Mouse (Mus musculus) layer of hippocampus, adult 9-11 months (tissue): ENCODE data around the gene Prcp.
"Not testable (repeated sequence)": the region's sequence is repeated elsewhere in the genome, so short reads cannot be mapped to it uniquely, and the experiment has no call there.

Source experiments
- DNase-seq: peaks from one replicate; pipeline ENCODE4 v3.0.0; 2022

Prcp gene

DNA sequence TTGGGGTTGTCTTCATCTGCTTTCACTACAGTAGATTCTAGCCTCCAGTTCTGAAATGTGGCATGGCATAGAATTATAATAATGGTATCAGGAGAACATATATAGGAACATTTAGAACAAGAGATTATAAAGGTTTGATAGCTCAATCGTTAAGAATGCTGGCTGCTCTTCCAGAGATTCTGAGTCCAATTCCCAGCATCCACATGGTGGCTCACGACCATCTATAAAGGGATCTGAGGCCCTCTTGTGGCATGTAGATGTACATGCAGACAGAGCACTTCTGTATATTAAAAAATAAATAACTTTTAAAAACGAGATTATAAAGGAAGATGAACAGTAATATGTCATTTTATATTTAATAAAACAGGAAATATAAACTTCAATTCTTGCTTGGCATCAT is 19.2 kb downstream of the Prcp start:
- DNase-seq: no peak

- DNase-seq: no peak
Measured at GRCm38 (mm10) chr7:92896036-92896435, 21.8 kb downstream of the Prcp start.

DNA sequence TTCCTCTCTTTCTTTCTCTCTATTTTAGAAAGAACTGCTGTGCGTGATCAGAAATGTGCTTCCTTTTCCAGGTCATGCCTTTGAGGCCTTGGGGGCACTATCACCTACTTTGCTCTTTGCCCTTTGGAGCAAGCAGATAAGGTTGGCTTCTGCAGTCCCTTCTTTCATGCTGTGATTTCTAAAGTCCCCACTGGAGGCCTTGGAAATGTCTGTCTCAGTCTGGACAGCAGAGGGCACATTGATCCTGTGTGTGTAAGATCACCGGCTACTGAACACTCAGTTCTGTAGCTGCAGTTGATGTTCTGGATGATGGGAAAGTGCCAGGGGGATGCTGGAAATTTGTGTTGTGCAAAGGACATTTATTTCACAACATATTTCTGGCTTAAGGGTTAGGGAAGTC is 22.8 kb downstream of the Prcp start:
- no peak for DNase-seq

- peak; percentile 69 for DNase-seq
Measured at GRCm38 (mm10) chr7:92903360-92904038, 29.2 kb downstream of the Prcp start.

GRCm38 (mm10) chr7:92904285-92904684 is 30.0 kb downstream of the Prcp start:
- DNase-seq: not testable (repeated sequence)

- DNase-seq: no peak
Measured at GRCm38 (mm10) chr7:92920172-92920856, 46.0 kb downstream of the Prcp start.

GRCm38 (mm10) chr7:92920857-92921172 is 46.5 kb downstream of the Prcp start:
- DNase-seq: no peak

DNA sequence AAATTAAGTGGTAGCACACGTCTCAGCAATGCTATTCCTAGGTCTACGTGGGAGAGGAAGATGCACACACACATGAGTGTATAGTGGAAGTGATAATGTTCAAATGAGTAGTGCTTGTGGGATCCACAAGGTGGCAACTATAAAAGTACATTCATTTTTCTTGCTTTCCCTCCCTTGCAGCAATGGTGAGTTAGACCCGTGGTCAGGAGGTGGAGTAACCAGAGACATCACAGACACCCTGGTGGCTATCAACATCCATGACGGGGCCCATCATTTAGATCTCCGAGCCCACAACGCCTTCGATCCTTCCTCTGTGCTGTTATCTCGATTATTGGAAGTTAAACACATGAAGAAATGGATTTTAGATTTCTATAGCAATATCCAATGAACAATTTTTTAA is 58.5 kb downstream of the Prcp start:
- DNase-seq: no peak

DNA sequence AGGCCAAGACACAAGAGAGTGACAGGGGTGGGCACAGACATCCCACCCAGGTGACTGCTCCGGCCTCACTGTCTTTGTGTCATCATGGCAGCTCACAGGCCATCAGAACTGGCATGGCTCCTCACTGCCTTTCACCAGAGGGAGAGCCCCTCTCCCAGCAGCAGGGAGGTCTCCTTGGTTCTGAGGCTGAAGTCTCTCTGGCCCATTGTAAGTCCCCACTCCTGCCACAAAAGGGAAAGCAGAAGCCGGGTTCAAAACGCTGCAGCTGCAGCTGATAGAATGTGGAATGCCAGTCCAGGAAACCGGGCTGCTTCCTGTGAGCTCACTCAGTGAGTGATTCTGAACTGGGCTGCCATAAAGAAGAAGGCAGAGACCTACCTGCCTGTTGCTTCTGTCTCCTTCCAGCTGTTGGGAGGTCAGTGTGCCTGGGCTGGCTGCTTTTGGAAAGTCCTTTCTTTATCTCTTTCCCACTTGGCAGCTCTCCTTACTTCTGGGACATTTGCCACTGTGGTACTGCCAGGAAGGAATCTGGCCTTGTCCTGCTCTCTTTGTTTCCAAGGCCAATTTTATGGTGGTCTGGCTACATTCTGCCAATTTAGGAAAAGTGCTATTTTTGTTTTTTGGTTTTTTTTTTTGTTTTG is 59.2 kb downstream of the Prcp start:
- DNase-seq: not testable (repeated sequence)

- no peak for DNase-seq
Measured at GRCm38 (mm10) chr7:92936747-92937146, 62.5 kb downstream of the Prcp start.

- no peak for DNase-seq
Measured at GRCm38 (mm10) chr7:92937955-92938354, 63.7 kb downstream of the Prcp start.

- no peak for DNase-seq
Measured at GRCm38 (mm10) chr7:92939776-92940175, 65.5 kb downstream of the Prcp start.

- DNase-seq: no peak
Measured at GRCm38 (mm10) chr7:92950775-92951174, 76.5 kb downstream of the Prcp start.

DNA sequence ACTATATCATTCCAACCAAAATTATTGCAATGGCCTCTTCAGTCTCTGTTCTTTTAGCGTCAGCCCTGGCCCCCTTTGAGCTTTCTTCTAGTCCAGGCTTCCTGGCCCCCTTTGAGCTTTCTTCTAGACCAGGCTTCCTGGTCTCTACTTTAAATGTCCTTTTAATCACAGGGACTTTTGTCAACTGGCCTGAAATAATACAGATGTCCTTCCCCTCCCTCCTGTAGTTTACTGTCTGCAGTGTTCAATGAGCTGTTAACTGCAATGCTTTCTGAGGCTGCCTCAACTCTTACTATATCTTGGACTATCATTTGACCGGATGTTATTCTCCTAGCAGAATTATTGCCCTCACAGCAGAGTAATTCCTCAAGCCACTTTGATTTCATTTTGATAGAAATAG is 77.9 kb downstream of the Prcp start:
- DNase-seq: no peak

DNA sequence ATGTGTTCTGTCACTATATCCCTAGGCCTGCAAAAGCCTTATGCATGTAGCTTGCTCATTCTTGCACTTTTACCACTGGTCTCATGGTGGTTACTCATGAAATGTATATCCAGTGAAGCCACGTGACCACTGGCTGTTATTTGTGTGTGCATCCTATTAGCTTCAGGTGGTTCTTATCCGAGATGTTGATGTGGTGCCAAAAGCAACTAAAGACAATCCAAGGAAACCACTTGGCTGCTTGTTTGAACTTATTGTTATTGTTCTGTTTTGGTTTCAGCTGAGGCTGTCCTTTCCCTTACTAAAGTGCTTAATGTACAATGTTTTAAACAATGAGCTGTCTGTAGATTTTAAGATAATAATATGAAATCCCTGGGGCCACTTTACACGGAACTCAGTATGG is 85.5 kb downstream of the Prcp start:
- no peak for DNase-seq

DNA sequence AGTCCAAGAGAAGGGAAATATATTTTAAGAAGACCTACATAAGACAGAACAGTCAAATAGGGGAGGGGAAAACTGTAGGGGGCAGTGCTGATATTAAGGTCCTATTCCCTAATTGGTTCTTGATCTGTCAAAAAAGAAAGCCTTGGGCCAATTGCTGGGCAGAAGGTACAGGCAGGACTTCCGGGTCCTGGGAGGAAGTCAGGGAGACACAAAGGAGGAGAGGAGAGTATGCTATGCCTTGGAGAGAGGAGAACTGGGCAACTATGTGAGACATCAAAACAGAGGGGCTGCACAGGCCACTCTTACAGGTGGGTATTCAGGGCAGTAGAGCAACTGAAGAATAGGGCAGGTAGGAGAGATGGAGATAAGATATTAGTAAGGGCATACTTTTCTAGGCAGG is 87.6 kb downstream of the Prcp start:
- DNase-seq: no peak

DNA sequence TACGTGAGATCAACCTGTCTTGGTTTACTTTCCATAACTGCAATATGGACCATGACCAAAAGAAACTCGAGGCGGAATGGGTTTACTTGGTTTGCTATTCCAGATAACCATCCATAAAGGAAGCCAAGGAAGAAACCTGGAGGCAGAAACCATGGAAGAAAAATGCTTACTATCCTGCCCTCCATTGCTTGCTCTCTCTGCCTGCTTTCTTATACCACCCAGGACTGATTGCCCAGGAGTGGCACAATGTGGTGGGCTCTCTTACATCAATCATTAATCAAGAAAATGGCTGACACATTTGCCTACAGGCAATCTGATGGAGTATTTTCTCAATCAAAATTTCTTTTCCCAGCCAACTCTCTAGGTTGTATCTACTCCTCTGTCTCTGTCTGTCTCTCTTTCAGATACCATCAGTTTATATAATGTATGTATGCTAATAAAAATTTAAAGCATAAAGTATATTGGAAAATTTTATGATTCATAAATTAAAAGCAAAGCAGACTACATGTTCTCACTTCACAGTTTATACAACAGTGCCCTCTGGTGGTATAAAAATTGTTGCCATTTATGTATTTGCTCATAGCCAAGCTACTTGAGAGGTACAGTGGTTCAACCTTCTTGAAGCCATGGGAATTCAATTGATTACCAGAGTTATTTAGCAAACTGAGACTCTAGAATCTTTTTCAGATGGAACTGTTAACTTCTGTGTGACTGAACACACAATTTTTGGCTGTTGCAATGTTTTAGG is 90.7 kb downstream of the Prcp start:
- DNase-seq: peak; percentile 17

DNA sequence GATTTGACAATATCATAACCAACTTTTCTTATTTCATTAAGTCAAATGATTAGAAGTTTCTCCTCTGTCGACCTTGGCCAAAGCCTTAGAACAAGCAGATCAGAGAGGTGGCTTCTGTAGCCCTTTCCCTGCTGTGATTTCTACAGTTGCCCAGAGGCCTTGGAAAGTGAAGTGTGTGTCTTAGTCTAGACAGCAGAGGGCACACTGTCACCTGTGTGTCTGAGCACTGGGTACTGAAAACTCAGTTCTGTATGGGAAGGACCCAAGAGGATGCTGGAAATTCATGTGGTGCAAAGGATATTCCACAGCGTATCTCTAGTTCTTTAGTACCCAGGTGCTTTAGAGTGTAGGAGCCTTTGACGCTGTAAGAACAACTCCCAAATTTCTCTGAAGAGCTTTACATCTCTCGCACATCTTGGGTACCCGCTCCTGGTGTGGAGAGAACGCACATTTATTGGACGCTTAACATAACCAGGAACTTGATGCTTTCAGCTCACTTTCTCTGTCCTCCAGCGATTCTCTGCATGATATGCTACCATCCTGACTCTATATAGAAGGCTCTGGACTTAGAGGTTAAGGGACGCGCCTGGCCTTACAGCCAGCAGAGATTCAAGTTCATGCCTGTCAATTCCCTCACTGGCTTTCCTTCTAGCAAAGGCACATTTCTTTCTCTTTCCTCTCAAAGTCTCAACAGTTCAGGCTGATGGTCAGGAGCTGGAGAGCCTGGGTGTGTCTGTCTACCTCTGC is 93.3 kb downstream of the Prcp start:
- DNase-seq: peak; percentile 12

DNA sequence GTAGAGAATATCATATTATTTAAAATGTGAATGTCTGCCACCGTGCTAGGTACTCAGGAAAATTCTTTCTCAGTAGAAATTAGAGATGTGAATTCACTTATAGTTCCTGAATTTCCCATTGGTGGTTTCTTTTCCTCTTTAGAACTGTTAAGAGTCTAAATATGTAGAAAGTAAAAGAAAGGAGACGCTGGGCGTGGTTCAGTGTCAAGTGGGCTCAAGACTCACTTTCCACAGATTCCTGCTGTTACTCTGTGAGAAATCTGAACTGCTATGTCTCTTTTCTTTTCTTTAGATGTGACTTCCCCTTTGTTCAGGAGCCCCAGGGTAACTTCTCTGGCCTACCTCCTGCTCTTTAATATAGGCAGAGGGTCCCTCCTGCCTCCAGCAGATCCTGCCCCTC is 103.2 kb downstream of the Prcp start:
- DNase-seq: no peak

- DNase-seq: no peak
Measured at GRCm38 (mm10) chr7:92978225-92978624, 104.0 kb downstream of the Prcp start.

DNA sequence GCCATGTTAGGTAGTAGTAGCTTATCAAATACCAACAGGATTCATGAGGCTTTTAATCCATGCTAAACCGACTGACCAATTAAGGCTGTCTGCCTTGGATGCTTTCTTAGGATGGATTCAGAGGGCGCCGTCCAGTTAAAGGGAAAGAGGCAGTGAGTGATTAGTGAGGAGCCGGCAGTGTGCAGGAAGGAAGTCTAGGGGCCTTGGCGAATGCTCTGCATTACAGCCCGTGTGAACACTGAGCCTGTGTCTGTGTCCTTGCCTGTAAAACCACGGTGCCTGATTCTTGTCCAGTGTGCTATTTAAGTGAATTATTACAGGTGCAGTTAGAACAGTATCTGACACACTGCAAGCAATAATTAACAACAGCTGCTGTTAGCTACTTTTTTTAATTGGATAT is 104.5 kb downstream of the Prcp start:
- not testable (repeated sequence) for DNase-seq

- DNase-seq: peak; percentile 37
Measured at GRCm38 (mm10) chr7:92980741-92981140, 106.5 kb downstream of the Prcp start.

DNA sequence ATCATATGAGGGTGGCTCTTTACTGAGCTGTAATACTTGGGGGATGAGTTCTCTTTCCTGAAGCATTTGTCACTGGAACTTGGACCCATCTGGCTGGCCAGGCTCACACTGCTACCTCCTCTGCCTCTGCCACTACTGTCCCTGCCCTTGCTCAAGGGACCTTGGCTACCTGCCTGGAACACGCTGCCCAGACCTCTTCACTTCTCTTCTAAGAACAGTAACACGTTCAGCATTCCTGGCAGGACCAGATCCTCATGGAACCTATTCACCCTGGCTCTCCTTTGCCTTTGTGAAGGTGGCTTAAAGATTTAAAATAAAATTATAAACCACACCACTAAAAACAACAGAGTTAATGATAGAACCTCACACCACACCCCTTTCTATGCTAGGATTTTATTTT is 107.6 kb downstream of the Prcp start:
- DNase-seq: no peak
